Mouse (Mus musculus): Measurements from ENCODE around the gene Kif14. TPM values are rescaled to one million over a fixed set of nuclear protein-coding genes. Genes with fewer than 3 reads are reported as not detected.

The Kif14 gene
- polyA plus RNA-seq, 1 experiment from 2014 or later: 5.2 TPM

DNA sequence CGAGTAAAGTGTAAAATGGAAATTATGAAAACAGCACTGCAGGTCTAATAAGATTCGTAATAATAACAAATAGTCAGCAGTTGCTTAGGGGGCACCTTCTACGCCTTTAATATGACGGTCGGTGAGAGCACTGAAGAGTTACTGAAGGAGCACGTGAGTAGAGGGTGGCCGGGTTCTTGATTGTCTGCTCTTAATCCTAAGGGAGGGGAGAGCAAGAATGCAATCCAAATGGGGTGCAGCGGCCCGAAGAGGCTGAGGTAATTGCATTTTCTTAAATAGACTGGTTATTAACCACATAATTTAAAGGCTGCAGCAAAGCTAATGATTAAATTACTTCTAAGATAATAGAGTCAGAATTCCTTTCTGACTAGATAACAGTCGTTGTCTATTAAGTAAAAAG, 19.2 kb upstream of the Kif14 start:
- H3K36me3 ChIP-seq (ENCODE audit: control insufficient read depth, insufficient read depth, low read length): no peaks in the 10 kb centered on the region
- 0 out of 2 replicates have a peak, but pooled peaks cover 3% of the 10 kb centered on the region for H3K4me1 ChIP-seq (ENCODE audit: control insufficient read depth, insufficient read depth, low read length)
- H3K27me3 ChIP-seq (ENCODE audit: control insufficient read depth, insufficient read depth, low read length): no peaks in the 10 kb centered on the region
- H3K27ac ChIP-seq (ENCODE audit: low read length): no peak overlapping the region
- H3K4me3 ChIP-seq (replicated peaks; ENCODE audit: low read length): no peak overlapping the region
- 68% methylated on average over 10 of the region's 10 CpGs for WGBS
- no peak overlapping the region for H3K9ac ChIP-seq (ENCODE audit: low read length)
- no peaks in the 10 kb centered on the region for H3K9me3 ChIP-seq (replicated peaks; ENCODE audit: control insufficient read depth, low read length)
- H3K4me2 ChIP-seq (ENCODE audit: low read depth, low read length): no peak overlapping the region
- no peak for ATAC-seq (ENCODE audit: insufficient read depth, low FRiP score)

DNA sequence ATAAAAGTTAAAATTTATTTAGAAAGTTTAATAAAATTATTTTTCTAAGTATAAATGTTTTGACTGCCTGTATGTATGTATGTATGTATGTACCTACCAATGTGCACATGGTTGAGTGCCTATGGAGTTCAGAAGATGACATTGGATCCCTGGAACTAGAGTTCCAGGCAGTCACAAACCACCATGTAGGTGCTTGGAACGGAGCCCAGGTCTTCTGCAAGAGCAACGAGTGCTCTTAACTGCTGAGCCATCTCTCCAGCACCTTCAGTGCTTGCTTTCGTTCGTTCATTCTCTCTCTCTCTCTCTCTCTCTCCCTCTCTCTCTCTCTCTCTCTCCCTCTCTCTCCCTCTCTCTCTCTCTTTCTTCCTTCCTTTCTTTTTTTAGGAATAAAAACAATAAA, 18.8 kb upstream of the Kif14 start:
- 61% methylated on average over 4 of the region's 4 CpGs for WGBS
- ATAC-seq (ENCODE audit: insufficient read depth, low FRiP score): no peak
- no peaks in the 10 kb centered on the region for H3K27me3 ChIP-seq (ENCODE audit: control insufficient read depth, insufficient read depth, low read length)
- 0 out of 2 replicates have a peak, but pooled peaks cover 3% of the 10 kb centered on the region for H3K4me1 ChIP-seq (ENCODE audit: control insufficient read depth, insufficient read depth, low read length)
- H3K4me3 ChIP-seq (replicated peaks; ENCODE audit: low read length): no peak overlapping the region
- no peak overlapping the region for H3K27ac ChIP-seq (ENCODE audit: low read length)
- H3K36me3 ChIP-seq (ENCODE audit: control insufficient read depth, insufficient read depth, low read length): no peaks in the 10 kb centered on the region
- no peak overlapping the region for H3K4me2 ChIP-seq (ENCODE audit: low read depth, low read length)
- H3K9ac ChIP-seq (ENCODE audit: low read length): no peak overlapping the region
- H3K9me3 ChIP-seq (replicated peaks; ENCODE audit: control insufficient read depth, low read length): no peaks in the 10 kb centered on the region

DNA sequence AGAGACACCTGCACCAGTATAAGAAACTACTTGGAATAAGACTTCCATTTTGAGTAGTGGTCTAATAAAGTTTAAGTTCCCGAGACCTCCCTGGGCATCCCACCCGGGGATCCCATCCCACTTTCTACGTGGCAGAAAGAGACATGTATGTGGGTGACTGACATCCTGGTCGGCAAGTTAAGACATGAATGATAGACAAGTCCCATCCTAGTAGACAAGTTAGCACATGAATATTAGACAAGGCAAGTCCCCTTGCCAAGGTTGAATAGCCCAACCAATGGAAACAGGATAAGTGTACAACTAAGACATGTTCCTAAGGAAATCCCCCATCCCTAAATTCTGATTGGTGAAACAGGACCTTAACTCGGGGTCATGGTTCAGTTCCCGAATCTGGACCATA, 16.6 kb upstream of the Kif14 start:
- Histone ChIP-seq H3K36me3 (ENCODE audit: control insufficient read depth, insufficient read depth, low read length) (no peaks in the 10 kb centered on the region), H3K27me3 (ENCODE audit: control insufficient read depth, insufficient read depth, low read length) (no peaks in the 10 kb centered on the region), H3K9ac (ENCODE audit: low read length) (no peak overlapping the region), H3K27ac (ENCODE audit: low read length) (no peak overlapping the region), H3K4me2 (ENCODE audit: low read depth, low read length) (no peak overlapping the region), H3K4me1 (ENCODE audit: control insufficient read depth, insufficient read depth, low read length) (no peaks in the 10 kb centered on the region), H3K4me3 (replicated peaks; ENCODE audit: low read length) (no peak overlapping the region), H3K9me3 (replicated peaks; ENCODE audit: control insufficient read depth, low read length) (no peaks in the 10 kb centered on the region)
- ATAC-seq (ENCODE audit: insufficient read depth, low FRiP score): no peak
- 87% methylated on average over 6 of the region's 6 CpGs for WGBS

DNA sequence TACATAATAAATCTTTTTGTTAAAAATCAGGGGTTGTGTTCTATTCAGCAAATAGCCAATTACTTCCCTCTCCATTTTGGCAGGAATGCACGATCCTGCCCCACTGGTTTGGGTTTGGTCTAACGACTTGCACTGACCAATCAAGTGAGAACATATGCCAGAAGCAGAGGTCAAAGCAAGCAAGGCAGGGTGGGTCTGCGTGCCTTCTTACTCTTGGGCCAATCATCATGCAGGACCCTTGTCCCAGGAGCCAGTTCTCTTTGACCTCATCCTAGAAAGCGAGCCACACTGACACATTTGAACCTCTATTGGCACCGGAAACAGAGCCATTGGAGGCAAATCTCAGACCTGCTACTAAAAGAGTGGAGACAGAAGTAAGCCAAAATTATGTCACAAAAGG, 15.9 kb upstream of the Kif14 start:
- Histone ChIP-seq H3K27ac (ENCODE audit: low read length) (no peak overlapping the region), H3K4me3 (replicated peaks; ENCODE audit: low read length) (no peak overlapping the region), H3K36me3 (ENCODE audit: control insufficient read depth, insufficient read depth, low read length) (no peaks in the 10 kb centered on the region), H3K9me3 (replicated peaks; ENCODE audit: control insufficient read depth, low read length) (no peaks in the 10 kb centered on the region), H3K4me1 (ENCODE audit: control insufficient read depth, insufficient read depth, low read length) (no peaks in the 10 kb centered on the region), H3K4me2 (ENCODE audit: low read depth, low read length) (no peak overlapping the region), H3K27me3 (ENCODE audit: control insufficient read depth, insufficient read depth, low read length) (no peaks in the 10 kb centered on the region), H3K9ac (ENCODE audit: low read length) (no peak overlapping the region)
- ATAC-seq (ENCODE audit: insufficient read depth, low FRiP score): no peak
- WGBS: 74% methylated on average over 5 of the region's 5 CpGs

DNA sequence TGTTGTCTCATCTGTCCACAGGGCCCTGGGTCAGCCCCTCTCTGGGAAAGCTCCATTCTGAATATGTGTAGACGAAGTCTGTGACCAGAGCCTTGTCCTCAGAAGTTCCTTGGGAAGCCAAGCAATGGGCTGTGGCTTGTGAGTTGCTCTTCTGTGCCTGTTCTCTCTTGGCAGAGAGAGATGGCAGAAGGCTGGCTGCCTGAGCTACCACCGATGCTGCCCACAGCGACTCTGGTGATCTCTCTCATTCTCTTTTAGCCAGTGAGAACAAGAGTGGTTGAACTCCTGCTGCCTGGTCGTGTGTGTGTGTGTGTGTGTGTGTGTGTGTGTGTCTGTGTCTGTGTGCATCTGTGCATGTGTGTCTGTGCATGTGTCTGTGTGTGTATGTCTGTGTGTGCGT, 13.7 kb upstream of the Kif14 start:
- Histone ChIP-seq H3K27ac (ENCODE audit: low read length) (no peak overlapping the region), H3K9ac (ENCODE audit: low read length) (no peak overlapping the region), H3K4me2 (ENCODE audit: low read depth, low read length) (no peak overlapping the region), H3K36me3 (ENCODE audit: control insufficient read depth, insufficient read depth, low read length) (no peaks in the 10 kb centered on the region), H3K9me3 (replicated peaks; ENCODE audit: control insufficient read depth, low read length) (no peaks in the 10 kb centered on the region), H3K27me3 (ENCODE audit: control insufficient read depth, insufficient read depth, low read length) (no peaks in the 10 kb centered on the region), H3K4me3 (replicated peaks; ENCODE audit: low read length) (no peak overlapping the region), H3K4me1 (ENCODE audit: control insufficient read depth, insufficient read depth, low read length) (no peaks in the 10 kb centered on the region)
- no peak for ATAC-seq (ENCODE audit: insufficient read depth, low FRiP score)
- WGBS: 82% methylated on average over 5 of the region's 5 CpGs

DNA sequence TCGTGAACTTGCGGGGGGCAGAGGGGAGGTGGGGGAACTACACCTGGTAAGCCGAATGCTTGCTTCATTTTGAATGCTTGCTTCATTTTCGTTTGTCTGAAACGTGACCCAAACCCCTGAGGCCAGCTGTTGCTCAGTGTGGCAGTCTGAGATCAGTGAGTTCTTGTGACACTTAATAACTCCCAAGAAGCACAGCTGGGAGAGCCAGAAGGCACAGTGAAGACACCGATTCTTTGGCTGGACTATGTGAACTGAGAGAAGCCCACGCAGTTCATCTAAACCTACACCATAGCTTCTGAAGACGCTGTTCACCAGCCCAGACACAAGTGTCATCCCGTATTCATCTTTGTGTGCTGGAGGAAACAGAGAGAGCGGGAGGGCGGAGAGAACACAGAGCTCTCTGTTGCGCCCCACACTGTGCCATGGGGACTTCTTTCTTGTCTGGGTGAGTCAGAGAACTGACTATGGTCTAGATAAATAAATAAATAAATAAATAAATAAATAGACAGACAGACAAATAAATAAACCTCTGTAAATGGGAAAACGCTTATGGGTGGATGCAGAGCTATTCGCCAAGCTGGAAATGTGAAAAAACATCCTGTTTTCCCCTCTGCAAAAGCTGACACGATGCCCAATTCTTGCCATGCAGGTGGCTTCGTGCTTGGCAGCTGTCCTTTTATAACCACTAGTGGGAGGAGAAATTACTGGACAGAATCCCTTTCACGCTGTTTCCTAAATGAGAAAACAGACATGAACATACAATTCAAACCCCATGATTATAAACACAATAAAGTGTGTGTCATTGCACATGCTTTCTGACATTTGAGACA, 10.2 kb upstream of the Kif14 start:
- Histone ChIP-seq H3K36me3 (ENCODE audit: control insufficient read depth, insufficient read depth, low read length) (no peaks in the 10 kb centered on the region), H3K4me2 (ENCODE audit: low read depth, low read length) (no peak overlapping the region), H3K27ac (ENCODE audit: low read length) (no peak overlapping the region), H3K4me3 (replicated peaks; ENCODE audit: low read length) (no peak overlapping the region), H3K9me3 (replicated peaks; ENCODE audit: control insufficient read depth, low read length) (no peaks in the 10 kb centered on the region), H3K9ac (ENCODE audit: low read length) (no peak overlapping the region), H3K4me1 (ENCODE audit: control insufficient read depth, insufficient read depth, low read length) (no peaks in the 10 kb centered on the region), H3K27me3 (ENCODE audit: control insufficient read depth, insufficient read depth, low read length) (no peaks in the 10 kb centered on the region)
- ATAC-seq (ENCODE audit: insufficient read depth, low FRiP score): no peak
- 79% methylated on average over 17 of the region's 17 CpGs for WGBS

DNA sequence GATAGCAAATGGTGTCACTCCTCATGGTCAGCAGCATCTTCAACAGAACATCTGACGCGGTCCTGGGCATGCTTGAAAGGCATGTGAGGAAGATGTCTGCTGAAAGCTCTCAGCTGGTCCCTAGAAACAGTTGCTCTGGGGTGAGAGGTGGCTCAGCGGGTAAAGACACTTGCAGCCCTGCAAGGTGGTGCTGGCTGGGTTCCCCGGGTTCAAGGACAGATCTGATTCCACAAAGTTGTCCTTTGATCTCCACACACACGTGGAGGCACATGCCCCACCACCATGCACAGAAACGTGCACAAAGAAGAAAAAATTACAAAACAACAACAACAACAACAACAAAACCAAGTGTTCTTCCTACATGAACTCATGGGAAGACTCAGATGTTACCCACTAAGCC, 9.4 kb upstream of the Kif14 start:
- Histone ChIP-seq H3K4me2 (ENCODE audit: low read depth, low read length) (no peak overlapping the region), H3K9me3 (replicated peaks; ENCODE audit: control insufficient read depth, low read length) (no peaks in the 10 kb centered on the region), H3K4me3 (replicated peaks; ENCODE audit: low read length) (no peak overlapping the region), H3K4me1 (ENCODE audit: control insufficient read depth, insufficient read depth, low read length) (no peaks in the 10 kb centered on the region), H3K27me3 (ENCODE audit: control insufficient read depth, insufficient read depth, low read length) (no peaks in the 10 kb centered on the region), H3K27ac (ENCODE audit: low read length) (no peak overlapping the region), H3K36me3 (ENCODE audit: control insufficient read depth, insufficient read depth, low read length) (no peaks in the 10 kb centered on the region), H3K9ac (ENCODE audit: low read length) (no peak overlapping the region)
- 82% methylated on average over 6 of the region's 6 CpGs for WGBS
- ATAC-seq (ENCODE audit: insufficient read depth, low FRiP score): no peak

DNA sequence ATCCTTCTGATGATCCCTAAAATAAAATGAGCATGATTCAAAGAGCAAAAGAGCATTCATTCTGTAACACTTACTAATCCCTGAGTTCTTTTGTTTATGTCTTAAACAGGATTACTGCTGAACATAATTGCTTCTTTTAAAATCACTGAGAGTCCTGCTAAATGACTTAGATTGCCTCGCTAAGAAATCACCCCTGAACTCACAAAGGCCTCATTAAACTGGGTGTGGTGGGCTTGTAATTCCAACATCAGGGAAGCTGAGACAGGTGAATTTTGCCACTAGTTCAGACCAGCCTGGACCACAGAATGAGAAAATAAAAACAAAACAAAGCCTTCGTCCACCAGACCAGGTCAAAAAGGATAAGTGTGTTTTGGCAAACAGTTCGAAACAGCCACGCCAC, 8.7 kb upstream of the Kif14 start:
- no peak for ATAC-seq (ENCODE audit: insufficient read depth, low FRiP score)
- Histone ChIP-seq H3K27me3 (ENCODE audit: control insufficient read depth, insufficient read depth, low read length) (no peaks in the 10 kb centered on the region), H3K4me1 (ENCODE audit: control insufficient read depth, insufficient read depth, low read length) (no peaks in the 10 kb centered on the region), H3K4me3 (replicated peaks; ENCODE audit: low read length) (no peak overlapping the region), H3K36me3 (ENCODE audit: control insufficient read depth, insufficient read depth, low read length) (no peaks in the 10 kb centered on the region), H3K9ac (ENCODE audit: low read length) (no peak overlapping the region), H3K27ac (ENCODE audit: low read length) (no peak overlapping the region), H3K9me3 (replicated peaks; ENCODE audit: control insufficient read depth, low read length) (no peaks in the 10 kb centered on the region), H3K4me2 (ENCODE audit: low read depth, low read length) (no peak overlapping the region)
- WGBS: 75% methylated on average over 4 of the region's 4 CpGs

DNA sequence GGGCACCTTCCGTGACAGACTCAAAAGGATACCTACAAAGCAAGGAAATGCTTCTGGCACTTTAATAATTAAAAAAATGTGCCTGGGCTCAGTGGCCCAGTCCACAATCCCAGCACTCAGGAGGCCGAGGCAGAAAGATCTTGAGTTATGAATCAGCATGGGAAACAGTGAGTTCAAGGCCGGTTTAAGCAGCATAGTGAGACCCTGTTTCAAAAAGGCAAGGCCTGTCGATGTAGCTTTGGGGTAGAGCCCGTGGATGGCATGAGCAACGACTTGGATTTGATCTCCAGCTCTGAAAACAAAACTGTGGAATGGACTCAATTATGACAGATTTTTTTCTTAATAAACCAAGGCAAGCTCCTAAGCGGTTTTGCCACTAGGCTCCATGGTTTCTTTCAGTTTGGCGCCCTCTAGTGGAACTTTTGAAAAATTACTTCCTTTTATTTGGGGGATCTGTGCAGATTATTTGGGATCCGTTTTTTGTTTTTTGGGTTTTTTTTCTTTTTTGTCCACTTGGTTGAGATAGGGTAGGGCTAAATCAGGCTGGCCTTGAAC, 7.4 kb upstream of the Kif14 start:
- no peak overlapping the region; the same call in 1 of the 2 replicates for H3K27ac ChIP-seq (ENCODE audit: low read length)
- H3K9ac ChIP-seq (ENCODE audit: low read length): no peak overlapping the region
- WGBS: 27% methylated on average over 9 of the region's 9 CpGs
- H3K27me3 ChIP-seq (ENCODE audit: control insufficient read depth, insufficient read depth, low read length): no peaks in the 10 kb centered on the region
- no peak overlapping the region for H3K4me3 ChIP-seq (replicated peaks; ENCODE audit: low read length)
- no peaks in the 10 kb centered on the region for H3K9me3 ChIP-seq (replicated peaks; ENCODE audit: control insufficient read depth, low read length)
- no peaks in the 10 kb centered on the region for H3K4me1 ChIP-seq (ENCODE audit: control insufficient read depth, insufficient read depth, low read length)
- no peak; the same call in 1 of the 2 replicates for ATAC-seq (ENCODE audit: insufficient read depth, low FRiP score)
- no peaks in the 10 kb centered on the region for H3K36me3 ChIP-seq (ENCODE audit: control insufficient read depth, insufficient read depth, low read length)
- H3K4me2 ChIP-seq (ENCODE audit: low read depth, low read length): no peak overlapping the region
